Mouse (Mus musculus): ENCODE measurements at regions not wholly inside any gene's neighbourhood (a gene's known extent, or its start where the extent isn't known, plus 50 kb on each side); places are given as distances from the start of the nearest gene placed in this dataset.

DNA sequence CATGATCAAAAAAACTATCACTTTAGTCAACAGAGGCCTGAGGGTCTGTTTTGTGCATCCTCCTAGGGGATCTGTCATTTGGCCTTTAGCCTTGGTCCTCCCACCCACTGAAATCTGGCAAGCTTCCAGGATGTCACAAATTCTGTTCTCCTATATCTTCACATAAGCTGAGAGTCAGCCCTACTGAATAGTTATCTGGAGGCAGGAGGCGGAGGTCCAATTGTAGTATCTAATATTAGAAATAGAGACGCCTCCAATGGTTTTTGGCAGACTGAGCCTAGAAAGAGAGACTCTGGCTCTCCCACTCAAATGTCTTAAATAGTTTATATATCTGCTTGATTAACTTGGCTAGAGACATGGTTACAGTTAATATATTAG is 534.3 kb downstream of the Cetn3 start:
- H3K36me3 ChIP-seq (ENCODE audit: insufficient read depth, low read length): no peaks in the 10 kb centered on the region
- H3K9me3 ChIP-seq (ENCODE audit: low read length): no peaks in the 10 kb centered on the region
- H3K4me3 ChIP-seq (replicated peaks; ENCODE audit: low read length): no peak overlapping the region
- H3K27me3 ChIP-seq (ENCODE audit: insufficient read depth, low read length): no peaks in the 10 kb centered on the region
- H3K4me1 ChIP-seq (replicated peaks; ENCODE audit: low read depth, low read length): no peaks in the 10 kb centered on the region
- no peak for TF ChIP-seq CTCF (conservative IDR thresholded peaks at IDR 0.05; ENCODE audit: low read length)
- no peak for TF ChIP-seq POU5F1 (IDR thresholded peaks at IDR 0.05; ENCODE audit: borderline replicate concordance, low read length)
- TF ChIP-seq NANOG (IDR thresholded peaks at IDR 0.05; ENCODE audit: borderline replicate concordance, low read length): no peak

GRCm38 (mm10) chr13:82318395-82318794 is 535.5 kb downstream of the Cetn3 start:
- H3K4me3 ChIP-seq (replicated peaks; ENCODE audit: low read length): no peak overlapping the region
- no peaks in the 10 kb centered on the region for H3K9me3 ChIP-seq (ENCODE audit: low read length)
- no peaks in the 10 kb centered on the region for H3K27me3 ChIP-seq (ENCODE audit: insufficient read depth, low read length)
- no peaks in the 10 kb centered on the region for H3K36me3 ChIP-seq (ENCODE audit: insufficient read depth, low read length)
- no peaks in the 10 kb centered on the region for H3K4me1 ChIP-seq (replicated peaks; ENCODE audit: low read depth, low read length)
- TF ChIP-seq POU5F1 (IDR thresholded peaks at IDR 0.05; ENCODE audit: borderline replicate concordance, low read length) (no peak), NANOG (IDR thresholded peaks at IDR 0.05; ENCODE audit: borderline replicate concordance, low read length) (no peak), CTCF (conservative IDR thresholded peaks at IDR 0.05; ENCODE audit: low read length) (no peak)

- TF ChIP-seq NANOG (IDR thresholded peaks at IDR 0.05; ENCODE audit: borderline replicate concordance, low read length) (no peak), CTCF (conservative IDR thresholded peaks at IDR 0.05; ENCODE audit: low read length) (no peak), POU5F1 (IDR thresholded peaks at IDR 0.05; ENCODE audit: borderline replicate concordance, low read length) (no peak)
- peaks cover 9% of the 10 kb centered on the region; the same call in 1 of the 2 replicates for H3K9me3 ChIP-seq (ENCODE audit: low read length)
Observed at GRCm38 (mm10) chr13:82354355-82354754, 571.5 kb downstream of the Cetn3 start.

GRCm38 (mm10) chr13:82355296-82355695 is 572.4 kb downstream of the Cetn3 start:
- no peaks in the 10 kb centered on the region for H3K36me3 ChIP-seq (ENCODE audit: insufficient read depth, low read length)
- no peaks in the 10 kb centered on the region for H3K27me3 ChIP-seq (ENCODE audit: insufficient read depth, low read length)
- H3K9me3 ChIP-seq (ENCODE audit: low read length): peaks cover 9% of the 10 kb centered on the region; the same call in 1 of the 2 replicates
- TF ChIP-seq CTCF (conservative IDR thresholded peaks at IDR 0.05; ENCODE audit: low read length) (no peak), NANOG (IDR thresholded peaks at IDR 0.05; ENCODE audit: borderline replicate concordance, low read length) (no peak), POU5F1 (IDR thresholded peaks at IDR 0.05; ENCODE audit: borderline replicate concordance, low read length) (no peak)
- H3K4me1 ChIP-seq (replicated peaks; ENCODE audit: low read depth, low read length): no peaks in the 10 kb centered on the region
- H3K4me3 ChIP-seq (replicated peaks; ENCODE audit: low read length): no peak overlapping the region

More at GRCm38 (mm10) chr13:82354355-82354754, 571.5 kb downstream of the Cetn3 start:
- Histone ChIP-seq H3K27me3 (ENCODE audit: insufficient read depth, low read length) (no peaks in the 10 kb centered on the region), H3K4me1 (replicated peaks; ENCODE audit: low read depth, low read length) (no peaks in the 10 kb centered on the region), H3K36me3 (ENCODE audit: insufficient read depth, low read length) (no peaks in the 10 kb centered on the region), H3K4me3 (replicated peaks; ENCODE audit: low read length) (no peak overlapping the region)

GRCm38 (mm10) chr13:82359442-82359841 is 576.6 kb downstream of the Cetn3 start:
- Histone ChIP-seq H3K4me1 (replicated peaks; ENCODE audit: low read depth, low read length) (no peaks in the 10 kb centered on the region), H3K36me3 (ENCODE audit: insufficient read depth, low read length) (no peaks in the 10 kb centered on the region), H3K4me3 (replicated peaks; ENCODE audit: low read length) (no peak overlapping the region), H3K27me3 (ENCODE audit: insufficient read depth, low read length) (no peaks in the 10 kb centered on the region), H3K9me3 (ENCODE audit: low read length) (no peaks in the 10 kb centered on the region)
- TF ChIP-seq POU5F1 (IDR thresholded peaks at IDR 0.05; ENCODE audit: borderline replicate concordance, low read length) (no peak), NANOG (IDR thresholded peaks at IDR 0.05; ENCODE audit: borderline replicate concordance, low read length) (no peak), CTCF (conservative IDR thresholded peaks at IDR 0.05; ENCODE audit: low read length) (no peak)

DNA sequence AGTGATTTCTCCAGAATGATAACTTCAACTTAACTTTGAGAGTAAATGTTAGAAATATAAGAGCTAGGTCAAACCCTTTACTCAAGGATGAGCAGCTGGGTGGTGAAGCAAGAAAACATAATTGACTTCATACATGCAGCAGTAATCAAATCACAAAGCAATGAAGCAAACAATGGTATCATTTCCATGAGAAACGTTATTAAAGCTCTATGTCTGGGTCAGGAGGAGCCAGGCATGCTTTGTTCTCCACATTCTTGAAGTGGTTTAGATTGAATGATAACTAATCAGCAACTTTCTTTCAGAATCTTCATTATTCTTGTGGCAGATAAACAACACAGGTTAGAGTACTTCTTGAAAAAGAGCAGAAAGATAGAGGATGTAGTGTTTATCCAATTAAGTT is 577.8 kb downstream of the Cetn3 start:
- no peak for TF ChIP-seq POU5F1 (IDR thresholded peaks at IDR 0.05; ENCODE audit: borderline replicate concordance, low read length)
- TF ChIP-seq CTCF (conservative IDR thresholded peaks at IDR 0.05; ENCODE audit: low read length): no peak
- TF ChIP-seq NANOG (IDR thresholded peaks at IDR 0.05; ENCODE audit: borderline replicate concordance, low read length): no peak
- no peaks in the 10 kb centered on the region for H3K4me1 ChIP-seq (replicated peaks; ENCODE audit: low read depth, low read length)
- no peaks in the 10 kb centered on the region for H3K36me3 ChIP-seq (ENCODE audit: insufficient read depth, low read length)
- no peak overlapping the region for H3K4me3 ChIP-seq (replicated peaks; ENCODE audit: low read length)
- H3K9me3 ChIP-seq (ENCODE audit: low read length): no peaks in the 10 kb centered on the region
- H3K27me3 ChIP-seq (ENCODE audit: insufficient read depth, low read length): no peaks in the 10 kb centered on the region

GRCm38 (mm10) chr13:82361379-82361778 is 578.5 kb downstream of the Cetn3 start:
- no peaks in the 10 kb centered on the region for H3K4me1 ChIP-seq (replicated peaks; ENCODE audit: low read depth, low read length)
- TF ChIP-seq CTCF (conservative IDR thresholded peaks at IDR 0.05; ENCODE audit: low read length) (no peak), NANOG (IDR thresholded peaks at IDR 0.05; ENCODE audit: borderline replicate concordance, low read length) (no peak), POU5F1 (IDR thresholded peaks at IDR 0.05; ENCODE audit: borderline replicate concordance, low read length) (no peak)
- no peaks in the 10 kb centered on the region for H3K27me3 ChIP-seq (ENCODE audit: insufficient read depth, low read length)
- H3K4me3 ChIP-seq (replicated peaks; ENCODE audit: low read length): no peak overlapping the region
- no peaks in the 10 kb centered on the region for H3K36me3 ChIP-seq (ENCODE audit: insufficient read depth, low read length)
- no peaks in the 10 kb centered on the region for H3K9me3 ChIP-seq (ENCODE audit: low read length)

GRCm38 (mm10) chr13:82366768-82367167 is 583.9 kb downstream of the Cetn3 start:
- TF ChIP-seq POU5F1 (IDR thresholded peaks at IDR 0.05; ENCODE audit: borderline replicate concordance, low read length) (no peak), CTCF (conservative IDR thresholded peaks at IDR 0.05; ENCODE audit: low read length) (no peak), NANOG (IDR thresholded peaks at IDR 0.05; ENCODE audit: borderline replicate concordance, low read length) (no peak)
- H3K4me3 ChIP-seq (replicated peaks; ENCODE audit: low read length): no peak overlapping the region
- H3K9me3 ChIP-seq (ENCODE audit: low read length): no peaks in the 10 kb centered on the region
- H3K4me1 ChIP-seq (replicated peaks; ENCODE audit: low read depth, low read length): no peaks in the 10 kb centered on the region
- no peaks in the 10 kb centered on the region for H3K27me3 ChIP-seq (ENCODE audit: insufficient read depth, low read length)
- no peaks in the 10 kb centered on the region for H3K36me3 ChIP-seq (ENCODE audit: insufficient read depth, low read length)

DNA sequence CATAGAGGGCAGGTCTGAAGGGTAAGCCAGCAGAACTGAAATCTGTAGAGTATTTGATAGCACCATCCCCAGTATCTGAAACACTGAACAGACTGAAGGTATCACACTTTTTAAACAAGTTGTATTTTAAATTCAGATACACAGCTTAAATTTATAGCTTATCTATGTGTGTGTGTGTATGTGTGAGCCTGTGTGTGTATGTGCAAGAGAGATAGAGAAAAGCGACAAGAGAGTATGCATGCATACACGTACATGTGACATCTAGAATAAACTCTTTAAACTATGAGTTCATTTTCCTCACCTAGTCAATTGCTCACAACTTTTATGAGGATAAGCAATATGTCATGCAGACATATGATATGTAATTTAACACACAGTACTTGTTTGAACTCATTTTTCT is 588.7 kb downstream of the Cetn3 start:
- Histone ChIP-seq H3K27me3 (ENCODE audit: insufficient read depth, low read length) (no peaks in the 10 kb centered on the region), H3K4me1 (replicated peaks; ENCODE audit: low read depth, low read length) (no peaks in the 10 kb centered on the region), H3K36me3 (ENCODE audit: insufficient read depth, low read length) (no peaks in the 10 kb centered on the region), H3K9me3 (ENCODE audit: low read length) (no peaks in the 10 kb centered on the region), H3K4me3 (replicated peaks; ENCODE audit: low read length) (no peak overlapping the region)
- no peak for TF ChIP-seq POU5F1 (IDR thresholded peaks at IDR 0.05; ENCODE audit: borderline replicate concordance, low read length)
- no peak for TF ChIP-seq CTCF (conservative IDR thresholded peaks at IDR 0.05; ENCODE audit: low read length)
- TF ChIP-seq NANOG (IDR thresholded peaks at IDR 0.05; ENCODE audit: borderline replicate concordance, low read length): no peak

All from E14TG2a.4 (cell line).